Mouse (Mus musculus): ENCODE results near the gene Scamp2.

- TF ChIP-seq CTCF (IDR thresholded peaks at IDR 0.05; ENCODE audit: insufficient read depth, low read depth, low read length) = no peak
- TF ChIP-seq POLR2A (IDR thresholded peaks at IDR 0.05; ENCODE audit: insufficient read depth, low read depth, low read length) = no peak
These were observed 19.4 kb upstream of the Scamp2 start for GRCm38 (mm10) chr9:57541312-57541711.
